Mouse (Mus musculus): ENCODE results near the gene Pan2. TPM values are rescaled to one million over a fixed set of nuclear protein-coding genes. Genes with fewer than 3 reads are reported as not detected.

Gene Pan2
- total and polyA plus RNA-seq, 3 experiments: 13.8 to 20.4 (median 18.3) TPM

DNA sequence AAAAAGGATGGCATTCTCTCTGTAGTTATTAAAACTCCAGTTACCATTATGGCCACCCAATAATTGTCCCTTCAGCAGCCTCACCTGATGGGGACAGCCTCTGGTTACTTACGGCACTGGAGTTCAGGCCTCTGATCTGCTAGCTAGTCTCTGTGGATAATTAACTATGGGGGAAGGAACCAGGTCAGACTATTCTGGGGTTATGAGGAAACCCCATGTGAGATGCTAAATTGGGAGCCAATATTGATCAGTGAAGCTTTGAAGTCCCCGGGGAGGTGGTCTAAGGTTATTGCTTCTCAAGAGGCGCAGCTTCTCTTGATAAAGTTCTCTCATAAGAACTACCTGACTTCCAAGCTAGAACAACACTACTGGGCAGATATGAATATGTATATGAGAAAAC lies 33.1 kb downstream of the Pan2 start:
- DNase-seq: no peak

DNA sequence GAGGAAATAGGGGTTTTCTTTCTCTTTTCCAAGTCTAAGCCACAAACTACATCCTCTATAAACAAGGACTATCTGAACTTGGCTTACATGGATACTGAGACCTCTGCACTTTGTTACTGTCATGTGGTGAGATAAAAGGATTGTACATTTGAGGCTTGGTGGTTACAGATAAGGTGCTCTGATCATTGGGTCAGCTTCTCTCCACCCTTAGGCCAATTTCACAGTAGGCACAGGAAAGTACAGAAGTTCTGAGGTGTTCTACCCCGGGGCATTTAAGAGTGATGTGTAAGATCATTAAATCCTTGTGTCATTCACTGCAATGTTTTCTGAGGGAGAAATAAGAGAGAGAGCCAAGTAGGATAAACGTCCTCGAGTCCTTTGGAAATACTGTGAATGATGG lies 33.5 kb downstream of the Pan2 start:
- no peak for DNase-seq

DNA sequence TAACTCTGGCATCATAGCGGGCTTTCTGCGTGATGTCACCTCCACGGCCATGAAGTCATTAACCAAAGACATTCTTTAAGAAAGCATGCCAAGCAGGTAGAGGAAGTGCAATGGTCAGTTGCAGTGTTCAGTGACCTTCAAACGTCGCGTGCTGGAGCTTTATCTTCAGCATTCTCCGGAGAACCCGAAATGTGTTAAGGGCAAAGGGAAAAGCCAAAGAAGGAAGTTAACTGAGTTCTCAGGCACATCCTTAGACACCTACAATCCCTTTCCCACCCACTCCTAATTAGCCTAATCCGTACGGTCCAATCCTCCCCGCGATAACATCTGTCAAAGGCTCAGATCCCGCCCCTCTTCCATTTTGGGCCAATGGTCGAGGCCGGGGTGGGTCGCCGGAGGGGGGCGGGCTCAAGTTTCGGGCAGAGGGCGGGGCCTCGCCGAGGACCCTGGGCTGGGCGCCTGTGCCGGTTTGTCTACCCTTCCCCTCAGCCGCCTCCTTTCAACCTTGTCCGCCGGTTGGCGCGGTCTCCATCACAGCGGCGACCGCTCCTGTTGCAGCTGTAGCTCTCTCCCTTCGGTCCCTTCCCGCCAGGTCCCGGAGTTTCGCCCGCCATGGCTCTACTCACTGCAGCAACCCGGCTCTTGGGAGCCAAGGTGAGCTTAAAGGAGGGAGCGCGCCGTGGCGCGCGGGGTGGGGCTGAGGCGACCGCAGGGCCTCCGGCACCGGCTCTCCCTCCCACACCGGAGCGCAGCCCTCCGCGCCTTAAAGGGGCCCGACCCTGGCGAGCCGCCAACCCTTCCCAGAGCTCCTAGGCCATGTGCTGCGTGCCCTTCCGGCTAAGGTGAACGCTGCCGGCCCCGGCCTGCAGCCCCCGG lies 34.4 kb downstream of the Pan2 start, which contains the start of gene Cs:
Gene Cs (plus strand): TSS at position 429 of the 876 bp plus-strand sequence.
- DNase-seq: peak; percentile 98

DNA sequence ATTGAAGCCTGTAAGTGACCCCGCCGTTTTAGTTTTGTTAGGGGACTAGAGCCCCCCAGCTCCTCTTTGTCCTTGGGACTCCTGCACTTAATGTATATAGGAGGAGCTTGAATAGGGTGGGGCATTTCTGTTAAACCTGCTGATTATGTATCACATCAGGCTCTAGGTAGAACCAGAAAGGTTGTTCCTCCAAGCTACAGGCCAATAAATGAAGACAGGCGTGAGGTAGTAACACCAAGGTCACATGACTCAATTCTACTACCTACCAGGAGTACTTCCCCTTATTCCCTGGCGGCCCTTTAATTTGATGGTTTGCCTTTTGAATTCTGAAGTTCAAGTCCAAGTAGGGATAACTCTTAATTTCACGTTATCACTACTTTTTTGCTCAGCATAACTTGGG lies 35.3 kb downstream of the Pan2 start:
- no peak for DNase-seq

DNA sequence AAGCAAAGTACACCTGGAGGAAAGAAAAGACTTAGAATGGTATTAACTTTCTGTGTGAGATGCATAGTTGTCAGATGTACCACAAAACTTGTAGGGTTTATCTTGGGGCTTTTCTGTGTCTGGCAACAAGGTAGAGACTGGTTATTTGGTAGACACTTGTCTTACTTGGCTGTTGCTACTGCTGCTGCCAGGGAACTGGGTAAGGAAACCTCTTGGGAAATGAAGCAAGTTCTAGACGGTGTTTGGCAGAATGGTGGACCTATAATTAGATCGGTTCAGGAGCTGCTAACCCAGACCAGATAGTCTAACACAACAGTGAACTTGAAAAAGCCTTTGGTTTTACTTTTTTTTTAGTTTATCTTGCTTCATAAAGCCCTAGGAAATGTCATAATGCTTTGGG lies 35.8 kb downstream of the Pan2 start:
- DNase-seq: no peak

DNA sequence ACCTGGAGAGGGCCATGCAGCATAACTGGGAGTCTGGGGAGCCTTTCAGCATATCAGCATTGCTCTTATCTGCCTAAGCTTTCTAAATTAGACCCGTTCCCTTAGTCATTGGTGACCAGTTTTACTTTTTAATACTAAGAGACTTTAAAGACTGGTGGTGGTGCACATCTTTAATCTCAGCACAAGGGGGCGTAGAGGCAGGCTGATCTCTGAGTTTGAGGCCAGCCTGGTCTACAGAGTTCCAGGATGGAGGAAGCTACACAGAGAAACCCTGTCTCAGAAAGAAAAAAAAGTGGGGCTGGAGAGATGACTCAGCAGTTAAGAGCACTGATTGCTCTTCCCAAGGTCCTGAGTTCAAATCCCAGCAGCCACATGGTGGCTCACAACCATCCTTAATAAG lies 37.1 kb downstream of the Pan2 start:
- DNase-seq: no peak

DNA sequence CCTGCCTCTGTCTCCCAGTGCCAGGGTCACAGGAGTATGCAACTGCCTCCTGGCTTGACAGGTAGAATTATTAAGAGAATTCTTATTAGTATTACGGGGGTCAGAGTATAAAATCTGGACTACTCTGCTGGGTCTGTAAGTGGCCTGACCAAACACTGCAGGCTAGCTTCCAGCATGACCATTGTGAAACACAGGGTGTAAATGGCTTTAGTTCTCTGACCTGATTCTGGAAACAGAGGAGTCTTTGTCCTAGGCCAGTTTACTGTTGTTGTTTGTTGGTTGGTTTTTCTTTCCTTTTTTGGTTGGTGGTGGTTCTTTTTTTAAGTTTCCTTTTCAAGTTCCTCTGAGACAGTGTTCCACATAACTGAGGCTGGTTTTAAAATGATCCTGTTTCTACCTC lies 40.3 kb downstream of the Pan2 start:
- DNase-seq: no peak

DNA sequence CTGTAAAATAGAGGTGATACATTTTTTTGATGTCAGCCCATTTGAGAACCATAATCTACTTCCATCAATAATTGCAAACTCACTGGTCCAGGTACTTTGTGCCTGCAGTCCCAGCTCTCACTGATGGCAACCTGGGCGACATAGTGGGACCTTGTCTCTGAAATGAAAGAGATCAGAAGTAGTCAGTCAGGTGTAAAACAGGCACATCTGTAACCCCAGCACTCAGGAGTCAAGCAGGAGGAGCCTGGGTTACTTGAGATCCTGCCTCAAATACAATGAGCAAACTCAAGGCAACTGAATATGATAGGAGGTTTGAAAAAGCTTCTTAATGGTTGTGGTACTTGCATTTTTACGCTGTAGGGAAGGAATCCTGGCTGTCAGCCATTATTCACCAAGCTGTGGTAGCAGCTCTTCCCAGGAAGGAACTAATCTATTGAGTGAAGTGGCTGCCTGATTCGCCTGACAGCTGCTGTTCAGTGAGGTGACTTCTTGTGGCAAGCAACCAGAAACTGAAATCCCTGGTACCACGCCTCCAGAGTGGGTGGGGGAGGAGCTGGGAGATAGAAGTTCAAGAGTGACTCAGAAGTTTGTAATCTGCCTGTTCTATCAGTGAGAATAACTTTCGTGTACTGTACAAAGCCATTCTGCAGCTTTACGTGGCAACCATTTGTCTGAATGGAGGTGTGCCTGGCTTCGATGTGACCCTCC lies 41.6 kb downstream of the Pan2 start:
- DNase-seq: peak; percentile 92

DNA sequence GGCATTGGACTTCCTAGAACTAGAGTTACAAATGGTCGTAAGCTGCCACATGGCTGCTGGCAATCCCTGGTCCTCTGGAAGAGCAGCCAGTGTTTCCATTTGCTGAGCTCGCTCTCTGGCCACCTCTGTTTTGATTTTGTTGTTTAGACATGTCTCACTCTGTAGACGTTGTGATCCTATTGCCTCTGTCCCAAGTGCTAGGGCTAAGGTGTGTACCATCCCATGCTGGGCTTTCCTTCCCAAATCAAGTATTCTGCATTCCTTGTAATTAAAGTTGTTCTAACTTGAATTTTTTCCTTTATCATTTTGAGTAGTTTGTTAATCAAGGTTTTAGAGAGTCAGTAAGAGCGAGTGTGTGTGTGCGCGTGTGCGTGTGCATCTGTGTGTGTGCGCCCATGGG lies 44.4 kb downstream of the Pan2 start:
- no peak for DNase-seq

DNA sequence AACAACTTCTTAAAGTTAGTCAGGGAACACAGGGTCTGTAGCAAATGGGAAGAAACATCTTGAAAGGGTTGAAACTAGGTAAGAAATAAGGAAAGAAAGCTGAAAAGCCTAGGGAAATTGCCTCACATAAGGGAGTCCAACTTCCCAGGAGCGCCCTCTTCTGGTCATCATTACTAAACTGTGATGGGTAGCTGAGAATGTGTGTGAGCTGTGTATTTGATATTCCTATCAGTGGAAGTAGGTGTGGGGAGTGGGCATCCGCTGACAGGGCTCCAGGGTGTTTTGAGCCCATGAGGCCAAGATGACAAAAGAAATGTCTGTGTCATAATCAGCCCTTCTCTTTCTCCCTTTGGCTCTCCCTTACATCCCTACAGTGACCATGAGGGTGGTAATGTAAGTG lies 55.7 kb downstream of the Pan2 start:
- peak; percentile 69 for DNase-seq

DNA sequence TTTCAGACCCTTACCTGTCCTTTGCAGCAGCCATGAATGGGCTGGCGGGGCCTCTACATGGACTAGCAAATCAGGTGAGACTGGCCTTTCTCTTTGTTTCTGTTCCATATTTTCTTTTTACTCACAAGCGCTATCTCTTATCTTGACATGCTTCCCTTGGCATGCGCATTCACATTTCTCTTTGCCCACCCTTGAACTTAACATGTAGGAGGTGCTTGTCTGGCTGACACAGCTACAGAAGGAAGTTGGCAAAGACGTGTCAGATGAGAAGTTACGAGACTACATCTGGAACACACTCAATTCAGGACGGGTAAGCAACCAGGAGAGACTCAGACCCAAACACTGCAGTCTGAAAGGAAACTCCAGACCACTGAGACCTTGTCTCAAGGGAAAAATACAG lies 56.1 kb downstream of the Pan2 start:
- peak; percentile 76 for DNase-seq

DNA sequence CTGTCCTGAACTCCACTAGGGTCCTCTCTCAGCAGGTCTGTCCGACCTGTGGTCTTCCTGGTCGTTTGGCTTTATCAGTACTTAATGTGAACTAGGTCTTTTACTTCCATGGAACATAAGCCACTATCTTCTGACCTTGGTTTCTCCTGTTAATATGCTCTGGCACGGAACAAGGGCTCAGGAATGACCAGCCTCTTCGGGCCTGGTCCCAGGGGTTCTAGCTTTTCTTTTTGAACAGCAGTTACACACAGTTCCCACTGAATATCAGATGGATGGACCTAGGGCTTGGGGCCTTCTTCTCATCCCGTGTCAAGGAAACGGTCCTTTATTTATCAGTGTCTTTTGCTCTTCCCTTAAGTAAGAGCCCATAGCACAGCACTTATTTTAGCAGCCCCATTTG lies 58.7 kb downstream of the Pan2 start:
- DNase-seq: no peak

DNA sequence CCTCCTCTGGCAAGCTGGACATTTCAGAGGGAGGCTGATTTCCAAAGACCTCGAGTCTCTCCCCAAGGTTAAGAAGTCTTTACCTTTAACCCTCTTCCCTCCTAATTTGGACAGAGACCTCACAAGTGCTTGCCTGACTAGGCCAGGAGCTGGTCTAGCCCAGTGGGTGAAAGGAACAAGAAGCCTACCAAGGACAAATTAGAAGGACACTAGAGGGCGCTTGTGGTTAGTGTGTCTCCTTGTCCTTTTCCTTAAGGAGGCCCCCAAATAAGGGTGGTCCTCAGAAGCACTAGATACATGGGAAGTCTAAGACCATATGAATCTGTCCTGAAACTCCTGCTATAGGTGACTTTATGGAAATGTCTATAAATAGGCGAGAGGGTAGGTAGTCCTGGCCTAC lies 59.4 kb downstream of the Pan2 start:
- peak; percentile 62 for DNase-seq

DNA sequence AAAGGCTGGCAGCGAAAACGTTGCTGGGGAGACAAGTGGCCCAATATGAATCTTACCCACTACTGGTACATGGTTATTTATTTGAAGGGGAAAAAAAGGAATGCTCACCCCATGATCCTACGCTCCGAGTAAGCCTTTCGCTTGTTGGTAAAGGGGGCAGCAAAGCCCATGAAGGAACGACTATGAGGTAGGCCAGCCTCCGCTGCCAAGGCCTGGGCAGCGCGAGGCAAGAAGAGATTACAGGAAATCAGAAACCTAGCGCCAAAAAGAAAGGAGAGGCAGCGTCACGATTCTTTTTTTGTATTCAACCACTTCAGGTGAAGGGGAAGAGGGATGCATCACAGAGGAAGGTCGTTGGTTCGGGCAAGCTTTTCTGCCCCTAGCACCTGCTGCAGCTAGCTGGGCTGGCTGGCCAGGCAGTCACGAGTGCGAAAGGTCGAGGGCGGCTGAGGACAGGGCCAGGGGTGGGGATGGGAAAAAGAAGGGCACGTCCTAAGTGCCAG lies 64.8 kb downstream of the Pan2 start:
- no peak for DNase-seq

DNA sequence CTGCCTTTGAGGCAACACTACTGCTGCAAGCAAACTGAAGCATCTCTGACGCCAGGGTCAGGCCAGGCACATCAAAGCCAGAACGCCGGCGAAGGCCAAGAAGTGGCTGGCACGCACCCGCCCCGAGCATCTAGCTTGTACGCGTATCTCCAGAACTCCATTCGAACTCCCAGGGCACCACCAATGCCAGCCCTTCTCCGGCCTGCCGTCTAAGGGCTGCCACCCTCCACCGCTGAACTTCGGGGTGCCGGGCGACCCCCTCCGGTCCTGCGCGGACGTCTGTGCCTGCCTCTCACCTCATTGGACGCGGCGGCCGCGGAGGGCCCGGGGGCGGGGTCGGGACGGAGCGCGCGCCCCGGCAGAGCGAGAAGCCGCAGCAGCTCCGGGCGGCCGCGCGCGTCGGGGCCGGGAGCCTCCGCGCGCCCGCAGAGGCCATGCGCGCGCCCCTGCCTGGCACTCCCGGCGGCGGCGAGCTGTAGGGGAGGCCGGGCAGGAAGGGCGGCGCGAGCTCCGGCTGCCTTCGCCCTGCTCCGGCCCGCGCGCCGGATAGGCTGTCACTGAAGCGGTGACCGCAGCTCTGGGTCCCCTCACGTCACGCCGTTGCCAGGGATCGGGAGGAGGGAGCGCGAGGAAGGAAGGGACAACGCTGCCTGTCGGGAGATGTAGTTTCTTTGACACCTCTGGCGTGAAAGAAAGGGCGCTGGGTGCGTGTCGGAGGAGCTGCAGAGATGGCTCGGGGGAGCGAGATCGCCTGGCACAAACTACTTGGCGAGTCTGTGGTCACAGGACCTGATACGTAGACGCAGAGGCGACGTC lies 65.5 kb downstream of the Pan2 start, which contains the start of gene Coq10a:
Gene Coq10a (minus strand): TSS at position 596 of the 816 bp plus-strand sequence.
- peak; percentile 96 for DNase-seq

DNA sequence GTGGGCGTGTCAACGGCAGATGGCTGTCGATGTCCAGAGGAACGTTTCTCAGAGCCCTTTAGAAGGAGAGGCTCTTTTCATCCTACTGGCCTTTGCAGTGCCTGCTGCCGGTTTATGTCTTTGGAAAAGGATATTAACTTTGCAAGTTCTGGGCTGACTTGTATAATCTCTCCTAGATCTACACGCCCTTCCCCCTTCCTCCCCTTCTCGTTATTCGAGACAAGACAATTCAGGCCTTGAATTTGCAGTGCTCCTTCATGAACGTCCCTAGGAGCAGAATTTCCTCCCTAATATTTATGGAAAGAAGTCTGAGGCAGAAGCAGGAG lies 66.0 kb downstream of the Pan2 start:
- no peak for DNase-seq

DNA sequence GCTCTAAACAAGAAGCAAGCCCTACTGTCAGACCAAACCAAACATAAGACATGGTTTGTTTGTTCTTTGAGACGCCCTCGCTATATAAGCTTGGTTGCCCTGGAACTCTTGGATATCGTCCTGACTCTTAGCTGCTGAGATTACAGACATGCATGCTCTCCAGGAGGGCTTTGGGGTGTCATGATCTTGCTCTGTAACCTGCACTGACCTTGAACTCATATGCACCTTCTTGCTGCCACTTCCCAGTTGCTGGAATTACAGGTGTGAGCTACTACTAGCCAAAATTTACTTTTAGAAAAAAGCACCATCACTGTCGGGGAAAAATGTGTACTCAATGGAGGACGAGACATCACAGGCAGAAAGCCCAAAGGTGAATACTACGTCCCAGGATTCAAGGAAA lies 66.5 kb downstream of the Pan2 start:
- no peak for DNase-seq

DNA sequence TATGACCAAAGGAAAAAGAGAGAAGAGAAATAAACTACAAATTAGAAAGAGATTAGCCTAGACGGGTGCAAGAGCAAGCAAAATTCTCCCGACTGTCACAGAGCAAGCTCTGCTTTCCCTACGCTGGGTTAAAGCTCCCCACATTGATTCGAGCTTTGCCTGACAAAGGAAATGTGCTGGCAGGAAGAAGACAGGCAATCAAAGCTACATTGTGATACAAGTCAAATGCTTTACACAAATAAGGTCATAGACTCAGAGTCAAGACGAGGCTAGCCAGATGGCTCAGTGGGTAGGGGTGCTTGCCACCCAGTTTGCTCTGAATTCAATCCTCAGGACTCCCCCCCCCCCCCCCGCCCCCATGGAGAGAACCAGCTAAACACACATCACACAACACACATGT lies 66.9 kb downstream of the Pan2 start:
- DNase-seq: no peak

DNA sequence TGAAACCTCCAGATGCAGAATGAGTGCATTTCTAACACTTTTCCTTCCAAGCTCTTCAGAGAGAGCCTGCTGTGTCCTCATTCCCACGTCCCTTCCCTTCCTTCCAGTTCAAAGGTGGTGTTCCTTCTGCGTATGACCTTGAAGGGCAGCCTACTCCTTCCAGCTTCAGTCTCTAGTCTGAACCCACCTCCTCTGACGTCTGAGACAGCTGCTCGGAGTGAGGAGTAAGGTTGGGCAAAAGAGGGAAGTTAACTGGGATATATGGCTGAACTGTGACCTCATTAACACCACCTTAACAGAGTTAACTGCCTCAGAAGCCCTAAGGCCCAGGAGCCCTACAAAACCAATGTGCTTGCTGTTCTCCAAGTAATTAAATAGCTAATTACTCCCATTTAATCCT lies 67.5 kb downstream of the Pan2 start:
- no peak for DNase-seq
